Mouse (Mus musculus) olfactory bulb, adult 2 months (tissue): ENCODE results near the gene Galnt9.

ENCODE experiments used
- CTCF ChIP-seq: fragments of 200-500 bp; IDR thresholded peaks from 2 replicates; pipeline ENCODE4 v1.5.1; 2012; ENCODE audit warnings: low read depth, mild to moderate bottlenecking, low read length, moderate library complexity; ENCODE audit not compliant: insufficient read depth
- POLR2A ChIP-seq: fragments of 200-500 bp; IDR thresholded peaks from 2 replicates; pipeline ENCODE4 v1.6.1; 2012; ENCODE audit warnings: mild to moderate bottlenecking, low read depth, low read length, moderate library complexity; ENCODE audit not compliant: insufficient read depth

GRCm38 (mm10) chr5:110550841-110551240 is 6.7 kb downstream of the Galnt9 start:
- no peak for TF ChIP-seq POLR2A
- TF ChIP-seq CTCF = no peak
